Mouse (Mus musculus): ENCODE results near the gene Hnrnpll. TPM values are rescaled to one million over a fixed set of nuclear protein-coding genes. Genes with fewer than 3 reads are reported as not detected.

The Hnrnpll gene
- polyA plus RNA-seq (2012; rRNA removed), result 81.9 and 85.7 TPM in 2 replicates

DNA sequence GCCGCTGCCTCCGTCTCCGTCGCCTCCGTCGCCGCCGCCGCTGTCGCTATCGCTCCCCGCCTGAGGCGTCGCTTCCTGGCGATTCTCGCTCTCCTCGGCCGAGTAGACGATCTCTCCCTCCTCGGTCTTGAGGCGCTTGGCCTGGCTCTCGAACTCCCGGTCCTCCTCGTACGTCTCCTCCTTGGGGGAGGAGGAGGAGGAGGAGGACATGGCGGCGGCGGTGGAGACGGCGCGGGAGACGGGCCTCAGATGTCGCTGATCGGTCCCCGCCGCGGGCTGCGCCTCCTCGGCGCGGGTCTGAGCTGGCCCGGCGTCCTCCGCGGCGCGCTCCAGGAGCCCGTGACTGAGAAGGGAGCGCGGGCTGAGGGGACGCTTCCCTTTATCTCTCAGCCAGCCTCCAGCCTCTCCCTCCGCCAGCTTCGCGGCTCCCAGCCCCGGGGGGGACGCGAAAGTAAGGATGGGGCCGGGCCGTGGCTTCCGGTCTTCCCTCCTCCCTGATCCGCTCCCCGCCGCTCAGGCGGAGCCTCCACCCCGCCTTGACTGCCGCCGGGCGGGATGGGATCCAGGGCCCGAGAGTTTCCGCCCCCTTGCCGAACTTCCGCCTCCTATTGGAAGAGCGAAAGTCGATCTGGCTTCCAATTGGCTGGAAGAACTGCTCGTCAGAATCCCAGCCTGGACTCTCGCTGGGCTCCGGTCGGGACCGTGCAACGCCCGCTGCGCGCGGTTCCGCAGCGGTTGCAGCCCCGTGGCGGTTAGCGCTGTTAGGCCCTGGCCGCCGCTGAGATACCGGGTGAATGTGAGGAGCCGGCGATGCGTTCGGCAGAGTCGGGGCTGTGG lies at the start of gene Hnrnpll:
TSS of gene Hnrnpll (minus strand) at position 552 of the 837 bp plus-strand sequence.
- no peak for TF ChIP-seq CTCF (IDR thresholded peaks at IDR 0.05; ENCODE audit: borderline replicate concordance, extremely low read depth, insufficient read depth, insufficient read length)
- peak; percentile 80 for TF ChIP-seq POLR2A (IDR thresholded peaks at IDR 0.05; ENCODE audit: borderline replicate concordance, extremely low read depth, insufficient read depth, insufficient read length, poor library complexity, severe bottlenecking)
- peak; percentile 99 for DNase-seq (ENCODE audit: low read depth)

DNA sequence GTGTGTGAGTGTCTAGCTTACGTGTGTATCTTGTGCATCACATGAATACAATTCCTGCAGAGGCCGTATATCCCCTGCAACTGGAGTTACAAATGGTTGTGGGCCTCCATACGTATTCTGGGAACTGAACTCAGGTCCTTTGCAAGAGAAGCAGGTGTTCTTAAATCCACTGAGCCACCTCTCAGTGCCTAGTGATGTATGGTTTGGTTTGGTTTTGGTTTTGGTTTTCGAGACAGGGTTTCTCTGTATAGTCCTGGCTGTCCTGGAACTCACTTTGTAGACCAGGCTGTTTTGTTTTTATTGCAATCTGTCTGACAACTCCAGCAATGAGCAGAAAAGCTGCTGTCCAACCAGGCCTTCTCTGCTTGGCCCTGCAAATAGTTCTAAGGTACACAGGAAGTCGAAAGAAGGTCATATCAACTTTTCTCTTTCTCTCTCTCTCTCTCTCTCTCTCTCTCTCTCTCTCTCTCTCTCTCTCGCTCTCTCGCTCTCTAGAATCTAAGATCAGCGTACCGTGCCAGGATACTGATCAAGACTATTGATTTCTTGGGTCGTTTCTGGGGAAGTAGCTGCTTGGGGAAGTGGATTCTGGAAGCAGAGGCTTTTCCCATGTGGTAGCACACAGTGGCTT lies 43.3 kb upstream of the Hnrnpll start:
- no peak for DNase-seq (ENCODE audit: low read depth)
- TF ChIP-seq CTCF (IDR thresholded peaks at IDR 0.05; ENCODE audit: borderline replicate concordance, extremely low read depth, insufficient read depth, insufficient read length), result no peak
- no peak for TF ChIP-seq POLR2A (IDR thresholded peaks at IDR 0.05; ENCODE audit: borderline replicate concordance, extremely low read depth, insufficient read depth, insufficient read length, poor library complexity, severe bottlenecking)

DNA sequence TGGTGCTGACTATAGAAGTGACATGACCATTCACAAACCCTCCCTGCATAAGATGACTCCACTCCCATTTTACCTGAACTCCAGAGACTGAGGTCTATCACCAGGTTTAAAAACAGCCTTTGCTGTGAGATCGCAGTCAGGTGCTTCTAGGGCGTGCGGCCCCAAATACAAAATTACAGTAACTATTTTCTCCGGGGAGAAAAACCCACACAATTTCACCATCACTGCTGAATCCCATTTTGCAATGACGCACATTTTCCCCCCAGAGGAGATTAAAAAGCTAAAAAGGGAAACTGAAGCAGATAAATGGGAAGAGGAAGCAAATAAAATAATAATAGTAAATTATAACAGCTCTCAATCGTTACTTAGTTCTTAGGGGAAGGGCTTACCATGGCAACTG lies 37.7 kb upstream of the Hnrnpll start:
- TF ChIP-seq CTCF (IDR thresholded peaks at IDR 0.05; ENCODE audit: borderline replicate concordance, extremely low read depth, insufficient read depth, insufficient read length) (no peak), POLR2A (IDR thresholded peaks at IDR 0.05; ENCODE audit: borderline replicate concordance, extremely low read depth, insufficient read depth, insufficient read length, poor library complexity, severe bottlenecking) (no peak)
- DNase-seq (ENCODE audit: low read depth), result no peak

DNA sequence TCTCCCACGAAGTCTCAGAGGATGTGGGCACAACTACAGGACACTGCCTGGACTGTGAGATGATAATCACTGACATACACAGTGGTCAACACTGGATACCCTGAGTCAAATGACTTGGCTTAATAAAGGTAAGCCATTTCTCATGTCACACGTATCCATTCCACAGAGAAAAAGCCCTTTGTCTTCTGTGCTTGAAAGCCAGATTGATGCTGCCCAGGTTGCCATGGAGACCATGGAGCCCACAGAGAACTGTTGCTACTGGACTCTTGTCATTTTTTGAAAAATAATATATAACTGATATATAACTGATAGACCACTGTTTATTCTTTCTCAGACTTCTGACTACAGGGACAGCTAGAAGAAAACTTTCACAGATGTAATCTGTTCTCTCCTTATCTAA lies 35.1 kb upstream of the Hnrnpll start:
- no peak for TF ChIP-seq POLR2A (IDR thresholded peaks at IDR 0.05; ENCODE audit: borderline replicate concordance, extremely low read depth, insufficient read depth, insufficient read length, poor library complexity, severe bottlenecking)
- no peak for TF ChIP-seq CTCF (IDR thresholded peaks at IDR 0.05; ENCODE audit: borderline replicate concordance, extremely low read depth, insufficient read depth, insufficient read length)
- DNase-seq (ENCODE audit: low read depth), result peak; percentile 61

DNA sequence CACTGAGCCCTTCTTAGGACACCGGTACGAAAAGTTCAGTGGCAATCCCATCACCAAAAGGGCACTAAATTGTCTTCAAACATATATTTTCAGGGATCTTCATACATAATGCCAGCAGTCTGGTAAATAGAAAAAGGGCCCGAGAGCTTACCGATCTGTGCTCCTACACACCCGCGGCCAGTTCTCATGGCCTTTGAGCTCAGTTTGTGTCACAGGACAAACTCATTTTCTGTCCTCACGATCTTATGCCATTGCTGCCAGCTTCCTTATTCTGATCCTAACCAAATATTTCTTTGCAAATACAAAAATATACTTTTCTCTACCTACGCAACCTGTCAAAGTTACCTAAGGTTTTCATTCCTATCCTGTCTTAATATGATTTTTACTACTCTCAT lies 34.6 kb upstream of the Hnrnpll start:
- TF ChIP-seq POLR2A (IDR thresholded peaks at IDR 0.05; ENCODE audit: borderline replicate concordance, extremely low read depth, insufficient read depth, insufficient read length, poor library complexity, severe bottlenecking), result no peak
- TF ChIP-seq CTCF (IDR thresholded peaks at IDR 0.05; ENCODE audit: borderline replicate concordance, extremely low read depth, insufficient read depth, insufficient read length), result no peak
- DNase-seq (ENCODE audit: low read depth), result no peak

DNA sequence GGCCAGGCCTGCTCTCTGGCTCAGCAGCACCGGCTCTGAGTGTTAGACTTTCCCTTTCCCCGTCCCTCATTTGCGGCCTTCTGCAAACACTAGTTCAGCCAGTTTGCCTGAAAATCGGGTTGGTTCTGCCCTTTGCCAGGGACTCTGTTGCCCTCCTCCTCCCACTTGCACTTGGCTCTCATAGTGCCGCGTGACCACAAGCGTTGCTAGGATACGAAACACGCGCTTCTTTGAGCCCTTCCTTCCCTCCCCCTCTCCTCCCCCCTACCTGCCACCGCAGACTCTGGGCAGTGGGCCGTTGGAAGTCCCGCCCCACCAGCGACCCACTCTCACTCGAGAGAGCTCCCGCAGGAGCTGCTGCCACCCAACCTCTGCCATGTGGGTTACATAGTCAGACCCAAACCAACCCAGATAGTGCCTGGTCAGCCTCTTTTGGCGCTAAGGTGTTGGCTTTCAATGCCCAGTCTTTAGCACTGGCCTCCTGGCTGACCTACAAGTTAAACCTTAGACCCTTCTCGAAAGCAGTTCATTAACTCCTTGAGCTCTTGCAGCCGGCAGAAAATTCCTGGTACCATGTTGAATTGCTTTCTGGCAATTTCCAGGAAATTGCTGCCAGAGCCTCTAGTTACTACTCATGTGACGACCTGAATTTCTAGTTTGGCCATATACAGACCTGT lies 34.0 kb upstream of the Hnrnpll start:
- TF ChIP-seq CTCF (IDR thresholded peaks at IDR 0.05; ENCODE audit: borderline replicate concordance, extremely low read depth, insufficient read depth, insufficient read length), result no peak
- TF ChIP-seq POLR2A (IDR thresholded peaks at IDR 0.05; ENCODE audit: borderline replicate concordance, extremely low read depth, insufficient read depth, insufficient read length, poor library complexity, severe bottlenecking), result no peak
- peak; percentile 86 for DNase-seq (ENCODE audit: low read depth)

DNA sequence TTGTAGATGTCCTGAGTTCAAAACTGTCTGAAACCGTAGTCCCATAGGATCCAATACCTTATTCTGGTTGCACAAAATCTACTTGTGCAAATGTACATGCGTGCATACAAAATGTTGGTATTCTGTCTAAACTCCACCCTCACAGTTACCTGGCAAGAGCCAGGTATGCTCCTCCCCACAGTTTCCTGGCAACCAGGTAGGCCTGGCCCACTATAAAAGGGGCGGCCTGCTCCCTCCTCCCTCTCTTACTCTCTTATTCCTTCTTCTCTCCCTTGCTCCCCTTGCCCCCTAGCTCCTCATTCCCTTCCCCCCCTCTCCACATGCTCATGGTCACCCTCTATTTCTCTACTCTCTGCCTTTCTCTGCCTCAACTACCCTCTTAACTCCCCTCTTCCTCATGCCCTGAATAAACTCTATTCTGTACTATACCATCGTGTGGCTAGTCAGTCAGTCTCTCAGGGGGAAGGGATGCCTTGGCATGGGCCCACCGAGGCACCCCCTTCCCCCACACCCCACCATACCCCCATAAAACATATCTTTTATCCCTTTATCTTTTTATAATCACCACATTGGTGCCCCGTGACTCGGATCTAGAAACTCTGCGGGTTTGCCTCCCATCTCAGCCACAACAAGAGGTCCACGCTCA lies 33.2 kb upstream of the Hnrnpll start:
- TF ChIP-seq POLR2A (IDR thresholded peaks at IDR 0.05; ENCODE audit: borderline replicate concordance, extremely low read depth, insufficient read depth, insufficient read length, poor library complexity, severe bottlenecking) (no peak), CTCF (IDR thresholded peaks at IDR 0.05; ENCODE audit: borderline replicate concordance, extremely low read depth, insufficient read depth, insufficient read length) (no peak)
- DNase-seq (ENCODE audit: low read depth), result no peak

DNA sequence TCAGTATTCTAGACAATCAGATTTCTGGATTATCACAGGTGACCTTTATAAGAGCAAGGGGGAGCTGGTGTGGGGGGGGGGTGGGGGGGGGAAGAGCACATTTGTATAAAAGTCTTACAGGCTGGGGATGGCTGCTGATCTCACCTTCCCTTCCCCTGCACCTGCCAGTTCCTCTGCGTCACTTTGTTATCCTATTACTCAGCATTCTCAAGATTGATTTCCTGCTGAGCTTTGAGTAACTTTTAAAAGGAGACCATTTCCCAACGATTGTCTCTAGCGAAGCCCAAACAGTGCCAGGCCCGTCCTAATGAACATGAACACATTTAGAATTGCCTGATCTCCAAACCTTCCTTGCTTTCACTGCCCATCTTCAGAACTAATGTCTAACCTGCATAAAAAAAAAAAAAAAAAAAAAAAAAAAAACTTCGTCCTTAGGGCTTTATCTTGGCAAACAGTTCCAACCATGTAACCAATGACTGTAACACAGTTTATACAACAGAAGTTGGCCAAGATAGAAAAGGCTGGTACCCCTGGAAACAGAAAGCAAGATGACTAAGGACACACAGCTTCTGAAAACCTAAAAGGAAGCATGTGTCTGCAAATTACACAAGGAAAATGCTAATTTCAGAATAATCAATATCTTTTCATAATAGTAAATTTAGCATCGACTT lies 29.9 kb upstream of the Hnrnpll start:
- TF ChIP-seq CTCF (IDR thresholded peaks at IDR 0.05; ENCODE audit: borderline replicate concordance, extremely low read depth, insufficient read depth, insufficient read length), result no peak
- TF ChIP-seq POLR2A (IDR thresholded peaks at IDR 0.05; ENCODE audit: borderline replicate concordance, extremely low read depth, insufficient read depth, insufficient read length, poor library complexity, severe bottlenecking), result no peak
- DNase-seq (ENCODE audit: low read depth), result no peak

DNA sequence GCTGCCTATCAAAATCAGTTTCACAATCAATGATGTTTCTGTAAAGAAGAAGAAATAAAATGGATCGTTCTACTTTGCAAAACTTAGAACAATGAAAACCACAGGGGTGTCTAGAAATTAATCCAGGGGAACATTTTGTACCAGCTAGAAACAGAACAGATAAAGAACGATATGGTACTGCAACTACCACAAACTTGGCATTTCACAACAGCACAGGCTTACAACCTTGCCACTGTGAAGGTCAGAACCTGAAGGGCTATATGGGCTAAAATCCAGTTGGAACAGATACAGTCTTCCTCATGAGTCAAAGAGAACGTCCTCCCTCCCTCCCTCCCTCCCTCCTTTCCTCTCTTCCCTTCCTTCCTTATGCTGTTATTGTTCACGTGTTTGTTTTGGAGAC lies 28.4 kb upstream of the Hnrnpll start:
- DNase-seq (ENCODE audit: low read depth), result no peak
- no peak for TF ChIP-seq CTCF (IDR thresholded peaks at IDR 0.05; ENCODE audit: borderline replicate concordance, extremely low read depth, insufficient read depth, insufficient read length)
- no peak for TF ChIP-seq POLR2A (IDR thresholded peaks at IDR 0.05; ENCODE audit: borderline replicate concordance, extremely low read depth, insufficient read depth, insufficient read length, poor library complexity, severe bottlenecking)

DNA sequence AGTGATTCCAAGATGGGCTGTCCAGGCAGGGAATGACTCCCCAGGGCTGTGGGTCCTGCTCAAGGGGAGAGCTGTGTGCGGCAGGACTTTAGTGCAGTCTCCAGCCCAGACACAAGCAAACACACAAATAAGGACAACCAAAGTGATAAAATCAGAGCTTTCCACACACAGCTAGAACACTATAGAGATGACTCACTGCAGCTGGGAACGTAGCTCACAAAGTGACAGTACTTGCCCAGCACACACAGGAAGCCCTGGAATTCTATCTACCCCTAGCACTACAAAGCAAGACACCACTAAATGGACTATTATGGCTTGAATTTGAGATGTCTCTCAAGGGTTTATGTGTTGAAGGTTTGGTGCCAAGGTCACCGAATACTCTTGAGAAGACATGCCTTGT lies 26.0 kb upstream of the Hnrnpll start:
- no peak for TF ChIP-seq CTCF (IDR thresholded peaks at IDR 0.05; ENCODE audit: borderline replicate concordance, extremely low read depth, insufficient read depth, insufficient read length)
- TF ChIP-seq POLR2A (IDR thresholded peaks at IDR 0.05; ENCODE audit: borderline replicate concordance, extremely low read depth, insufficient read depth, insufficient read length, poor library complexity, severe bottlenecking), result no peak
- DNase-seq (ENCODE audit: low read depth), result no peak
